8 mouse cellular contexts compared by ENCODE assay signal in the genomic region with DNA sequence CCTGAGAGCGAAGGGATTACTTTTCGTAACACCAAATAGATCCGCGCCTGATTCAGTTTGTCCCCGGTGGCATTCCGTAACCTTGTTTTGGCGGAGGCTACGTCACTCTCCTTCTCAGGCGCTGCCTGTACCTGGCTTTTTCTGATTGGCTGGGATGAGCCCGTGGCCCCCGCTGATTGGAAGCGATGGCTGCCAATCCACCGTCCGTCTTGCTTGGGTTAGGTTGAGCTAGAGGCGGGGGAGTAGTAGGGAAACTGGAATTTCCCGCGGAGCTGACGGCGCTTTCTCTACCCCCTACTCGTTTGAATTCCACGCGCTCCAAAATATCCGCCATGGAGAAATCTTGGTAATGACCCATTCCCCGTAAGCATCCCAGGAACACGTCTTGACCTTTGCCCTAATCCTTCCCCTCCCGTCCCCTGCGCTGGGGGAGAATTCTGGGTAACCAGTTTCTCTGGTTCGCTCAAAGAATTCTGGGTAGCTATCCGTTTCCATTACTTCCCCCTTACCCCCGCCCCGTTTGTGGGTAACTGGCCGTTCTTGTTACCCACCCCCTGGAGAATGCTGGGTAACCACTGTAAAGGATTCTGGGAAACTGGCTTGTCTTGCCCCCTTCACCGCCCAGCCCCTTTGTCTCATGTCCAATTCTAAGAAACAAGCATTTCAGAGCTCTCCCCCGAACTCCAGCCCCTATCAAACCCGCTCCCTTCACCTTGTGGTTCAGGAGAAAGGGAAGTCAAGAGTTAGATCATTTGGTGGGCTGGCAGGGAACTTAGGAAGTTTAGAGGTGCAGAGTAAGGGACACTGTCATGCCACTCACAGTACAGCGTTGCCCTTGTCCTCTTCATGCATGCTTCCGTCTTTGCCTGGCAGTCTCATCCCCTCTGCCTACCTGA. TPM values are rescaled to one million over a fixed set of nuclear protein-coding genes. Genes with fewer than 3 reads are reported as not detected.
A peak's percentile ranks its signal among the peaks of the same experiment; 100 is the strongest.
DNase-seq lines count a peak whose midpoint lies in the region; ATAC-seq lines count a peak whose summit lies in the region.

A gene (plus strand): TSS at position 210 of the 896 bp plus-strand sequence.

- H3K4me3 ChIP-seq in hindbrain, embryonic 15.5 days, result peak within 1 kb of the TSS; percentile 63

- H3K27ac ChIP-seq in hindbrain, embryonic 15.5 days (replicated peaks), result peak within 1 kb of the TSS; percentile 98

- no peaks in the 10 kb centered on the region for H3K9me3 ChIP-seq in hindbrain, embryonic 15.5 days

- WGBS in hindbrain, embryonic 15.5 days, result 1% methylated on average over 37 of the region's 37 CpGs

- H3K36me3 ChIP-seq in hindbrain, embryonic 15.5 days, result no peaks in the 10 kb centered on the region

- peak; percentile 99 for ATAC-seq in hindbrain, embryonic 15.5 days (ENCODE audit: low FRiP score, low read depth)

- H3K9ac ChIP-seq in hindbrain, embryonic 15.5 days, result peak within 1 kb of the TSS; percentile 94

- peak; percentile 99 for DNase-seq in T-cell, adult 2 months (ENCODE audit: low spot score)
- DNase-seq in cerebellum, postnatal 36 days, result peak; percentile 100
- peak; percentile 100 for DNase-seq in frontal cortex, postnatal 36 days (ENCODE audit: low spot score in 2 of 2)
- peak; percentile 97 for DNase-seq in left cerebral cortex, adult 11 months (ENCODE audit: low spot score)
- DNase-seq in lung, postnatal 4 days, result peak; percentile 100
- DNase-seq in retina, postnatal 7 days (ENCODE audit: low read depth, low spot score), result peak; percentile 99
- peak; percentile 100 for DNase-seq in urinary bladder, adult 2 months (ENCODE audit: low spot score)

- no peaks in the 10 kb centered on the region for H3K27me3 ChIP-seq in hindbrain, embryonic 15.5 days

- peaks cover 18% of the 10 kb centered on the region for H3K4me1 ChIP-seq in hindbrain, embryonic 15.5 days (replicated peaks)

- peak within 1 kb of the TSS; percentile 75 for H3K4me2 ChIP-seq in hindbrain, embryonic 15.5 days

RNA-seq across cellular contexts. Expression of the gene that starts here (rescaled TPM):
- polyA plus RNA-seq in hindbrain, embryonic 15.5 days (2015; fragmentation: Nextera tagmentation; extraction: Ambion mirVana), result 19.1 and 21.4 TPM in 2 replicates
- polyA plus RNA-seq in urinary bladder, adult 2 months (2012; rRNA removed), result 27.9 and 31.7 TPM in 2 replicates

Comparison
In these comparisons a context has a peak if more than half of its experiments do, and no peak if none do; other contexts are left out.
1. Peak in every context shown above with its lines: DNase-seq, ATAC-seq, H3K4me3 ChIP-seq and H3K27ac ChIP-seq.